Mouse (Mus musculus) heart, embryonic 13.5 days (tissue): ENCODE data around the gene Dab2. TPM values are rescaled to one million over a fixed set of nuclear protein-coding genes. Genes with fewer than 3 reads are reported as not detected.
A peak's percentile ranks its signal among the peaks of the same experiment; 100 is the strongest.

ENCODE experiments used
- ATAC-seq: fragments of 200-750 bp; cut with Nextera tagmentation; 2 replicates; pipeline ENCODE4 v1.8.0; 2017; ENCODE audit warnings: moderate TSS enrichment; ENCODE audit not compliant: insufficient number of reproducible peaks, low FRiP score, low TSS enrichment; ENCODE audit errors: extremely low read depth
- H3K27ac ChIP-seq: fragments of 300-500 bp; sonication (generic); replicated peaks from 2 replicates; pipeline ENCODE4 v1.5.1; 2015; ENCODE audit warnings: moderate library complexity, mild to moderate bottlenecking, inconsistent platforms
- H3K27me3 ChIP-seq: fragments of 300-500 bp; sonication (generic); replicated peaks from 2 replicates; pipeline ENCODE4 v1.6.1; 2015; ENCODE audit warnings: mild to moderate bottlenecking, inconsistent platforms
- H3K36me3 ChIP-seq: fragments of 300-500 bp; sonication (generic); 2 replicates; pipeline ENCODE4 v1.6.1; 2015; ENCODE audit warnings: mild to moderate bottlenecking, inconsistent platforms
- H3K4me1 ChIP-seq: fragments of 300-500 bp; sonication (generic); 2 replicates; pipeline ENCODE4 v1.6.1; 2015; ENCODE audit warnings: inconsistent platforms
- H3K4me2 ChIP-seq: fragments of 300-500 bp; sonication (generic); 2 replicates; pipeline ENCODE4 v1.6.1; 2015; ENCODE audit warnings: inconsistent platforms, mild to moderate bottlenecking, moderate library complexity
- H3K4me3 ChIP-seq: fragments of 300-500 bp; sonication (generic); 2 replicates; pipeline ENCODE4 v1.5.1; 2015; ENCODE audit warnings: moderate library complexity, mild to moderate bottlenecking, inconsistent platforms
- H3K9ac ChIP-seq: fragments of 300-500 bp; sonication (generic); 2 replicates; pipeline ENCODE4 v1.6.1; 2015; ENCODE audit warnings: inconsistent platforms, mild to moderate bottlenecking, moderate library complexity
- H3K9me3 ChIP-seq: fragments of 300-500 bp; sonication (generic); 2 replicates; pipeline ENCODE4 v1.6.1; 2016; ENCODE audit warnings: inconsistent platforms
- WGBS: fragments of 180-500 bp; shearing (Covaris S2); methylation state at CpG from one replicate; pipeline ENCODE4 v1.1.7; 2015; ENCODE audit warnings: mixed read lengths; 5-methylcytosine and 5-hydroxymethylcytosine counted together
- polyA plus RNA-seq: library from polyadenylated mRNA; unstranded; fragments of >200 nt; fragmentation: Nextera tagmentation; extraction: Ambion mirVana; gene quantifications from 2 replicates; pipeline ENCODE4 v1.2.1, GENCODE M21; 2015

The Dab2 gene
- 31.6 and 36.5 TPM in 2 replicates for polyA plus RNA-seq

GRCm38 (mm10) chr15:6299554-6299953 is at the start of gene Dab2:
TSS of gene Dab2 (plus strand) at chr15:6299788.
- H3K27ac ChIP-seq, result no peak within 1 kb of the TSS
- no peaks in the 10 kb centered on the region for H3K9me3 ChIP-seq
- no peaks in the 10 kb centered on the region for H3K4me1 ChIP-seq
- no peak for ATAC-seq
- no peaks in the 10 kb centered on the region for H3K36me3 ChIP-seq
- H3K4me3 ChIP-seq, result no peak within 1 kb of the TSS
- WGBS, result 79% methylated on average over 3 of the region's 3 CpGs
- no peaks in the 10 kb centered on the region for H3K27me3 ChIP-seq
- no peak within 1 kb of the TSS for H3K9ac ChIP-seq
- H3K4me2 ChIP-seq, result no peak within 1 kb of the TSS

- Histone ChIP-seq H3K4me2 (no peak overlapping the region), H3K9ac (no peak overlapping the region), H3K9me3 (no peaks in the 10 kb centered on the region), H3K4me3 (no peak overlapping the region), H3K4me1 (peaks cover 4% of the 10 kb centered on the region), H3K27ac (no peak overlapping the region), H3K36me3 (no peaks in the 10 kb centered on the region), H3K27me3 (no peaks in the 10 kb centered on the region)
- ATAC-seq, result no peak
- WGBS, result 74% methylated on average over 2 of the region's 2 CpGs
Observed at GRCm38 (mm10) chr15:6253471-6253870, 46.1 kb upstream of the Dab2 start.

- H3K9me3 ChIP-seq, result no peaks in the 10 kb centered on the region
- no peak overlapping the region for H3K27ac ChIP-seq
- H3K4me1 ChIP-seq, result peaks cover 6% of the 10 kb centered on the region
- ATAC-seq, result no peak
- no peak overlapping the region for H3K9ac ChIP-seq
- no peaks in the 10 kb centered on the region for H3K27me3 ChIP-seq
- no peak overlapping the region for H3K4me2 ChIP-seq
- H3K36me3 ChIP-seq, result no peaks in the 10 kb centered on the region
- WGBS, result 80% methylated on average over 2 of the region's 2 CpGs
- H3K4me3 ChIP-seq, result no peak overlapping the region
Observed at GRCm38 (mm10) chr15:6254383-6254782, 45.2 kb upstream of the Dab2 start.

GRCm38 (mm10) chr15:6257049-6257448 is 42.5 kb upstream of the Dab2 start:
- H3K9me3 ChIP-seq, result no peaks in the 10 kb centered on the region
- H3K27me3 ChIP-seq, result no peaks in the 10 kb centered on the region
- H3K4me2 ChIP-seq, result no peak overlapping the region
- 72% methylated on average over 2 of the region's 2 CpGs for WGBS
- H3K9ac ChIP-seq, result no peak overlapping the region
- no peak for ATAC-seq
- no peaks in the 10 kb centered on the region for H3K36me3 ChIP-seq
- no peak overlapping the region for H3K4me3 ChIP-seq
- no peak overlapping the region for H3K27ac ChIP-seq
- peaks cover 27% of the 10 kb centered on the region for H3K4me1 ChIP-seq

- Histone ChIP-seq H3K4me3 (no peak overlapping the region), H3K9ac (no peak overlapping the region), H3K9me3 (no peaks in the 10 kb centered on the region), H3K27me3 (no peaks in the 10 kb centered on the region), H3K4me1 (peaks cover 27% of the 10 kb centered on the region), H3K36me3 (no peaks in the 10 kb centered on the region), H3K27ac (peak overlapping the region; percentile 90), H3K4me2 (no peak overlapping the region)
- peak; percentile 42; the same call in 1 of the 2 replicates for ATAC-seq
- 7% methylated on average over 3 of the region's 3 CpGs for WGBS
Observed at GRCm38 (mm10) chr15:6259957-6260740, 39.4 kb upstream of the Dab2 start.

GRCm38 (mm10) chr15:6260741-6261430 is 38.7 kb upstream of the Dab2 start:
- ATAC-seq, result no peak
- no peaks in the 10 kb centered on the region for H3K27me3 ChIP-seq
- H3K4me1 ChIP-seq, result peaks cover 27% of the 10 kb centered on the region
- no peaks in the 10 kb centered on the region for H3K36me3 ChIP-seq
- peak overlapping the region; percentile 90 for H3K27ac ChIP-seq
- no peak overlapping the region for H3K9ac ChIP-seq
- H3K4me2 ChIP-seq, result no peak overlapping the region
- H3K4me3 ChIP-seq, result no peak overlapping the region
- WGBS, result 56% methylated on average over 6 of the region's 6 CpGs
- no peaks in the 10 kb centered on the region for H3K9me3 ChIP-seq

GRCm38 (mm10) chr15:6267147-6267758 is 32.3 kb upstream of the Dab2 start:
- Histone ChIP-seq H3K27me3 (no peaks in the 10 kb centered on the region), H3K4me1 (no peaks in the 10 kb centered on the region), H3K9me3 (no peaks in the 10 kb centered on the region), H3K4me2 (no peak overlapping the region), H3K36me3 (no peaks in the 10 kb centered on the region), H3K27ac (no peak overlapping the region), H3K9ac (no peak overlapping the region), H3K4me3 (no peak overlapping the region)
- ATAC-seq, result no peak
- 57% methylated on average over 3 of the region's 3 CpGs for WGBS

GRCm38 (mm10) chr15:6278606-6279468 is 20.8 kb upstream of the Dab2 start:
- peaks cover 20% of the 10 kb centered on the region for H3K4me1 ChIP-seq
- peak overlapping the region; percentile 48 for H3K27ac ChIP-seq
- WGBS, result 47% methylated on average over 11 of the region's 11 CpGs
- H3K4me3 ChIP-seq, result no peak overlapping the region
- H3K36me3 ChIP-seq, result no peaks in the 10 kb centered on the region
- no peak for ATAC-seq
- no peak overlapping the region for H3K9ac ChIP-seq
- no peaks in the 10 kb centered on the region for H3K27me3 ChIP-seq
- no peaks in the 10 kb centered on the region for H3K9me3 ChIP-seq
- H3K4me2 ChIP-seq, result peak overlapping the region; percentile 11; the same call in 1 of the 2 replicates

GRCm38 (mm10) chr15:6280021-6280451 is 19.6 kb upstream of the Dab2 start:
- Histone ChIP-seq H3K4me2 (no peak overlapping the region), H3K9me3 (no peaks in the 10 kb centered on the region), H3K36me3 (no peaks in the 10 kb centered on the region), H3K9ac (no peak overlapping the region), H3K27me3 (no peaks in the 10 kb centered on the region), H3K4me3 (no peak overlapping the region), H3K4me1 (peaks cover 20% of the 10 kb centered on the region), H3K27ac (peak overlapping the region; percentile 48)
- WGBS, result 58% methylated on average over 4 of the region's 4 CpGs
- ATAC-seq, result no peak

GRCm38 (mm10) chr15:6283249-6283648 is 16.3 kb upstream of the Dab2 start:
- no peaks in the 10 kb centered on the region for H3K27me3 ChIP-seq
- no peak overlapping the region for H3K9ac ChIP-seq
- peaks cover 18% of the 10 kb centered on the region for H3K4me1 ChIP-seq
- H3K4me3 ChIP-seq, result no peak overlapping the region
- H3K36me3 ChIP-seq, result no peaks in the 10 kb centered on the region
- 83% methylated on average over 9 of the region's 9 CpGs for WGBS
- H3K4me2 ChIP-seq, result no peak overlapping the region
- no peak for ATAC-seq
- no peaks in the 10 kb centered on the region for H3K9me3 ChIP-seq
- no peak overlapping the region for H3K27ac ChIP-seq

- 54% methylated on average over 2 of the region's 2 CpGs for WGBS
- no peaks in the 10 kb centered on the region for H3K27me3 ChIP-seq
- no peak overlapping the region for H3K4me2 ChIP-seq
- no peak for ATAC-seq
- H3K4me3 ChIP-seq, result no peak overlapping the region
- H3K36me3 ChIP-seq, result no peaks in the 10 kb centered on the region
- no peak overlapping the region for H3K27ac ChIP-seq
- no peak overlapping the region for H3K9ac ChIP-seq
- H3K4me1 ChIP-seq, result no peaks in the 10 kb centered on the region
- H3K9me3 ChIP-seq, result no peaks in the 10 kb centered on the region
Observed at GRCm38 (mm10) chr15:6296071-6296470, 3.5 kb upstream of the Dab2 start.
